Mouse (Mus musculus) embryonic facial prominence, embryonic 13.5 days (tissue): Measurements from ENCODE around the gene Haghl. TPM values are rescaled to one million over a fixed set of nuclear protein-coding genes. Genes with fewer than 3 reads are reported as not detected.

Experiments used
- ATAC-seq: fragments of 200-750 bp; cut with Nextera tagmentation; 2 replicates; pipeline ENCODE4 v1.8.0; 2017; ENCODE audit warnings: low read depth; ENCODE audit not compliant: insufficient number of reproducible peaks, insufficient read depth, low FRiP score, low TSS enrichment
- H3K27ac ChIP-seq: fragments of 300-500 bp; sonication (generic); 2 replicates; pipeline ENCODE4 v1.5.1; 2015; ENCODE audit warnings: moderate library complexity, mild to moderate bottlenecking, inconsistent platforms
- H3K27me3 ChIP-seq: fragments of 300-500 bp; sonication (generic); 2 replicates; pipeline ENCODE4 v1.6.1; 2015; ENCODE audit warnings: mild to moderate bottlenecking, inconsistent platforms
- H3K36me3 ChIP-seq: fragments of 300-500 bp; sonication (generic); 2 replicates; pipeline ENCODE4 v1.6.1; 2015; ENCODE audit warnings: mild to moderate bottlenecking, inconsistent platforms
- H3K4me1 ChIP-seq: fragments of 300-500 bp; sonication (generic); 2 replicates; pipeline ENCODE4 v1.6.1; 2015; ENCODE audit warnings: inconsistent platforms
- H3K4me2 ChIP-seq: fragments of 300-500 bp; sonication (generic); 2 replicates; pipeline ENCODE4 v1.6.1; 2015; ENCODE audit warnings: moderate library complexity, mild to moderate bottlenecking, inconsistent platforms
- H3K4me3 ChIP-seq: fragments of 300-500 bp; sonication (generic); 2 replicates; pipeline ENCODE4 v1.5.1; 2015; ENCODE audit warnings: mild to moderate bottlenecking, inconsistent platforms
- H3K9ac ChIP-seq: fragments of 300-500 bp; sonication (generic); 2 replicates; pipeline ENCODE4 v1.6.1; 2015; ENCODE audit warnings: mild to moderate bottlenecking, inconsistent platforms
- H3K9me3 ChIP-seq: fragments of 300-500 bp; sonication (generic); 2 replicates; pipeline ENCODE4 v1.6.1; 2016; ENCODE audit warnings: inconsistent platforms
- WGBS: fragments of 180-500 bp; shearing (Covaris S2); methylation state at CpG from one replicate; pipeline ENCODE4 v1.1.7; 2015; ENCODE audit warnings: mixed read lengths; 5-methylcytosine and 5-hydroxymethylcytosine counted together
- polyA plus RNA-seq: library from polyadenylated mRNA; unstranded; fragments of >200 nt; fragmentation: Nextera tagmentation; extraction: Ambion mirVana; gene quantifications from 2 replicates; pipeline ENCODE4 v1.2.1, GENCODE M21; 2015

Haghl gene
- 74.6 and 89.5 TPM in 2 replicates for polyA plus RNA-seq

DNA sequence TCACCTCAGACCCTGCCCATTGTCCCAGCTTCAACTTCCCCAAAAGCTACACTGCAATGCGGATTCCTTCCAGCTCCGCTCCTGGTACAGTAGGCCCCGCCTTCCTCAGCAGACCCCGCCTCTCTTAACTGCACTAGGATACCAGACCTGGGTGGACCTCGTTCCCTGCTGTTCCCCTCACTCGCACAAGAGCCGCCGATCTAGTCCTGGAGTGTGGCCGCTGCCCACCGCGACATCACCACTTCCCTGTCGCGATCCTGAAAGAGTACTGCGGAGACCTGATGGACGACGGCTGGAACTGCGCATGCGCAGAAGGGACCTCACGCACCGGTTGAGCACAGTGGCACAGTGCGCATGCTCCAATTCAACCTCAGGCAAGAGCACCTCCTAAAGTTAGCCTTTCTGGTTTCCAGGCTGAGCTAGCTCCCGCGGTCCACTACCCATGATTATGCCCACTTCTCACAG is at the start of gene Haghl:
Gene Haghl (minus strand): TSS at position 393 of the 465 bp plus-strand sequence.
- Histone ChIP-seq H3K4me1 (peaks cover 18% of the 10 kb centered on the region), H3K27ac (peak within 1 kb of the TSS; percentile 90), H3K4me2 (peak within 1 kb of the TSS; percentile 84), H3K36me3 (peaks cover 63% of the 10 kb centered on the region), H3K4me3 (peak within 1 kb of the TSS; percentile 70), H3K27me3 (no peaks in the 10 kb centered on the region), H3K9me3 (no peaks in the 10 kb centered on the region), H3K9ac (peak within 1 kb of the TSS; percentile 91)
- ATAC-seq = peak; percentile 79
- WGBS = under 1% methylated on average over 23 of the region's 23 CpGs

DNA sequence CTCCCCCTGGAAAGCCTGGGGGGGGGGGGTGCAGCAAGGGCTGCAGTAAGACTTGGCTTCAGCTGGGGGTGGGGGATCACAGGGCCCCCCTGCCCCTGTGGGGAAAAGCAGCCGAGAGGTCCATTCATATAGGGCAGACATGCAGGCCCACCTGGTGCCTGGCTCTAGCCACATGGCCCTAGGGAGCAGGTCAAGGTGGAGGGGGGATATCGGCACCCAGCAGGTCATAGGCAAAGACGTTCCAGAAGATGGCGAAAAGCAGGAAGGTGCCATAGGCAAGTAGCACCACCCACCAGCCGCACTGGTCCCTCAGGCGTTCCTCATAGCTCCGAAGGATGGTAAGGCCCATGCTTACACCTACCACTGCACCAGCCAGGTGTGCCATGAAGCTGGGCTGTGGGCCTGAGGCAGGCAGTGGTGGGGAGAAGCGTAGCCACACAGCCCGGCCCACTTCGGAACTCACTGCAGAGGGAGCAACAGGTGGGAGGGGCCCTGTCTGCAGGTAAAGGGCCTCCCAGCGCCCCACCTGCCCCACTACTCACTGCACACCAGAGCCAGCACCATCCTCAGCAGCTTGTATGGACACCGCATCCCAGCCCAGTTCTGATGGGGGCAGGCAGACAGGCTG is 49.2 kb upstream of the Haghl start:
- Histone ChIP-seq H3K36me3 (peaks cover 56% of the 10 kb centered on the region), H3K4me2 (peak overlapping the region; percentile 98), H3K4me3 (peak overlapping the region; percentile 86), H3K4me1 (peaks cover 68% of the 10 kb centered on the region), H3K9me3 (no peaks in the 10 kb centered on the region), H3K9ac (peak overlapping the region; percentile 93), H3K27me3 (no peaks in the 10 kb centered on the region), H3K27ac (no peak overlapping the region)
- no peak for ATAC-seq
- 83% methylated on average over 12 of the region's 12 CpGs for WGBS

DNA sequence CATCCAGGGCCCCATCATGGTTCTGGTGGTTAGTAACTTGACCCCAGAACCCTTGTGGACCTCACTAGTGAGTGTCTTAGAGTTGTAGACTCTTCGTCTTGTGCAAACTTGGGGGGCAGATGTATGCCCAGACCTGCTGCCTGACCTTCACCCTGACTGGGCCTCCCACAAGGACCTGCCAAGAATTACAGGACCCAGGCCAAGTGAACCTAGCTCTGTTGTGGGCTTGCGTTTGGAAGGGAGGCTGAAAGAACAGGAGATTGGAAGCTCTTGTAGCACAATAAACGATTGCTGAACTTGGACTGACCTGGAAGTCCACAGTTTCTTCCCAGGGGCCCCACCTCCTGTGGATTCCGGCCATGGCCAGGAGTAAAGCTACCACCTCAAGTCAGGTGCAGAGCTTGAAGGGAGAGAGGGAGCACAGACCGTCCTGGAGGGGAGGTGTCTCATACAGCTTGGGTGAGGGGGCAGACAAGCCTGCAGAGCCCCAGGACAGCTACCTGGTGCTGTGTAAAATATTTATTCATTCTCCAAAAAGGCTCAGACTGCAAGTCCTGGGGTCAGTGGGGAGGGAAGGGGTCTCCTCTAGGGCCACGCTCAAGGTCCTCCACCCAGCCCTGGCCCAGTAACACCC is 48.6 kb upstream of the Haghl start:
- peak overlapping the region; percentile 98 for H3K4me2 ChIP-seq
- H3K4me3 ChIP-seq = peak overlapping the region; percentile 86
- WGBS = 50% methylated on average over 6 of the region's 6 CpGs
- no peak for ATAC-seq
- H3K36me3 ChIP-seq = peaks cover 52% of the 10 kb centered on the region
- no peaks in the 10 kb centered on the region for H3K27me3 ChIP-seq
- H3K27ac ChIP-seq = peak overlapping the region; percentile 95
- no peaks in the 10 kb centered on the region for H3K9me3 ChIP-seq
- H3K4me1 ChIP-seq = peaks cover 72% of the 10 kb centered on the region
- peak overlapping the region; percentile 93 for H3K9ac ChIP-seq

DNA sequence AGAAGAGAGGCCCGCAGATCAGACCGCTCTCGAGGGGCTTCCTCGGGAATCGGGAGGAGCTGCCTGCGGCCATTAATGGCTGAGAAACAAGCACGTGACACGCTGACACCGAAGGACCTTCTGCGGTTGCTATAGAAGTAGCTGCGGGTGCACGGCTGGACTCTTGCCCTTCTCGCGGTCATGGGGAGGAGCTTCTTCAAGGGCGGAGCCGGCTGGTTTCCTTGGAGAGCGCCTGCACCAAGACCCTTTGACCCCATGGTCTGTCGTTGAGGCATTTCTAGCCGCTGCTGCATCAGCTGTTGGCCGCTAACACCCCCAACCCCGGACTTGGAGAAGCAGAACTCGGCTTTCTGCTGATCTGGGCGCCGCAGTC is 47.8 kb upstream of the Haghl start, which contains the start of gene Stub1:
Gene Stub1 (minus strand): TSS at position 114 of the 373 bp plus-strand sequence.
- H3K27me3 ChIP-seq = no peaks in the 10 kb centered on the region

DNA sequence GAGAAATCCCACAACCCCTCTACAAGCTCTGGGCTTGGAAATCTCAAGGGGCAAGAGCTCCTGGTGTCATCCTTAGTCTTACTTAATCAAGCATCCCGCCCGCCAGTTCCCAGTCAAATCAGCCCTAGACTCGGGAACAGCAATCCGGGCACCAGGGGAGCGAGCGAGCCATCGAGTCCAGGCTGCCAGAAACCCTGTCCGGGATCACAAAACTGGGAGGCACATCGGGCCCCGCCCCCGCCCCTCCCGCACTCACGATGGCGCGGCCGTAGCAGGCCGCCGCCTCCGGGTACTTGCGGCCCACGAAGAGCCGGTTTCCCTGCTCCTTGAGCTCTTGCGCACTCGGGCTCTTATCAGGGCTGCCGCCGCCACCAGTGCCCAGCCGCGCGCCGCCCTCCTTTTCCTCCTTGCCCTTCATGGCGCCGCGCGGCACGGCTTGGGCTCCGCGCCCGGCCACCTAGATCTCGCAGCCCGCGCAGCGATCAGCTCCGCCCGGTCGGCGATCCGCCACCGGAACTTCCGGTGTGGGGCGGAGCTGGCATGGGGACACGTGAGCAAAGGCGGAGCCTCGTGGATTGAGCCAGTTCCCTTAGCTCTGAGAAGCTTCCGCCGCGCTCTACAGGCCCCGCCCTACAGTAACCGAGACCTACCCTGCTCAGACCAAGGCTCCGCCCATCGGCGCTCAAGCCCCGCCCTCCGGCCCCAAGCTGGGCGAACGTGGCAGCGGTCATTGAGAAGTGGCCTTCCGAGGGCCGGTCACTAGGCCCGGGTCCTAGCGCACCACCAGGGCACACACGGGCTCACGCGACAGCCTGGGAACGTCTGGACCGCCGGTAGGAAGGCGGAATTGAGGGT is 47.2 kb upstream of the Haghl start:
- Histone ChIP-seq H3K4me2 (peak overlapping the region; percentile 98), H3K4me3 (peak overlapping the region; percentile 86), H3K27ac (peak overlapping the region; percentile 95), H3K9ac (peak overlapping the region; percentile 93), H3K36me3 (peaks cover 47% of the 10 kb centered on the region), H3K4me1 (peaks cover 79% of the 10 kb centered on the region), H3K27me3 (no peaks in the 10 kb centered on the region), H3K9me3 (no peaks in the 10 kb centered on the region)
- WGBS = under 1% methylated on average over 71 of the region's 77 CpGs
- peak; percentile 85 for ATAC-seq

More for the DNA sequence above, 47.8 kb upstream of the Haghl start, which contains the start of gene Stub1:
- H3K9ac ChIP-seq = peak within 1 kb of the TSS; percentile 93
- peak; percentile 11; the same call in 1 of the 2 replicates for ATAC-seq
- H3K4me2 ChIP-seq = peak within 1 kb of the TSS; percentile 98
- H3K4me1 ChIP-seq = peaks cover 75% of the 10 kb centered on the region
- under 1% methylated on average over 24 of the region's 24 CpGs for WGBS
- peak within 1 kb of the TSS; percentile 86 for H3K4me3 ChIP-seq
- H3K27ac ChIP-seq = peak within 1 kb of the TSS; percentile 95
- peaks cover 47% of the 10 kb centered on the region for H3K36me3 ChIP-seq
- no peaks in the 10 kb centered on the region for H3K9me3 ChIP-seq

DNA sequence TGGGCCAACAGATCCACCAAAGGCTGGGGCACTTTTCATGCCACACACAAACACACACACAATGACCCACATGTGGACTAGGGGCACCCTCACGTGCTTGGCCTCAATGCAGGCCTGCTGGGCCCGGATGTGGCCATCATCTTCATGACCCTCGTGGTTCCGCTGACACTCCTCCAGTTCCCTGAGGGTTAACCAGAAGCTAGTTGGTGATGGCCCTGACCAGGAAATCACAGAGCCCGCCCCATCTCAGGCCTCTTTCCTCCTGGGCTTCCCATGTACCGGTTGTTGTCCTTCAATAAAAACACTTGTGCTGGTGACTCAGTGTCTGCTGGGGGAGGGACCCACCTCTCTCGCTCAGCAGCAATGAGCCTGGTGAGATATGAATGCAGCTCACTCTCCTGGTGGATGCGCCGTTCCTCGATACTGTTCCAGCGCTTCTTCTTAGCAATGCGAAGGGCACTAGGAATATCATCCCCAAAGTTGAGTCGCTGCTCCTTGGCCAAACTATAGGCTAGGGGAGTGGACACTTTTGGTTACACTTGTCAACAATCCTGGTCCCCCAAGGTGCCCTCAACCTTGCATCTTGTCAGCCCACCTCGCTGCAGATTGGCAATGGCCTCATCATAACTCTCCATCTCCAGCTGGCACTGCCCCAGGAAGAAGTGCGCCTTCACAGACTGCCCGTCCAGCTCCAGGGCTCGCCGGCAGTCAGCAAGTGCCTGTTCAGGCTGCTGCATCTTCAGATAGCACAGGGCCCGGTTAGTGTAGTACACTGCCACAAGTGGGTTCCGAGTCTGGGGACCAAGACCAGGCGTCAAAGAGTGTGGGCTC is 46.2 kb upstream of the Haghl start:
- WGBS = 63% methylated on average over 21 of the region's 21 CpGs
- Histone ChIP-seq H3K4me2 (peak overlapping the region; percentile 98), H3K9me3 (no peaks in the 10 kb centered on the region), H3K27ac (peak overlapping the region; percentile 95), H3K4me1 (peaks cover 70% of the 10 kb centered on the region), H3K9ac (peak overlapping the region; percentile 93), H3K4me3 (peak overlapping the region; percentile 86), H3K27me3 (no peaks in the 10 kb centered on the region), H3K36me3 (peaks cover 56% of the 10 kb centered on the region)
- no peak for ATAC-seq

DNA sequence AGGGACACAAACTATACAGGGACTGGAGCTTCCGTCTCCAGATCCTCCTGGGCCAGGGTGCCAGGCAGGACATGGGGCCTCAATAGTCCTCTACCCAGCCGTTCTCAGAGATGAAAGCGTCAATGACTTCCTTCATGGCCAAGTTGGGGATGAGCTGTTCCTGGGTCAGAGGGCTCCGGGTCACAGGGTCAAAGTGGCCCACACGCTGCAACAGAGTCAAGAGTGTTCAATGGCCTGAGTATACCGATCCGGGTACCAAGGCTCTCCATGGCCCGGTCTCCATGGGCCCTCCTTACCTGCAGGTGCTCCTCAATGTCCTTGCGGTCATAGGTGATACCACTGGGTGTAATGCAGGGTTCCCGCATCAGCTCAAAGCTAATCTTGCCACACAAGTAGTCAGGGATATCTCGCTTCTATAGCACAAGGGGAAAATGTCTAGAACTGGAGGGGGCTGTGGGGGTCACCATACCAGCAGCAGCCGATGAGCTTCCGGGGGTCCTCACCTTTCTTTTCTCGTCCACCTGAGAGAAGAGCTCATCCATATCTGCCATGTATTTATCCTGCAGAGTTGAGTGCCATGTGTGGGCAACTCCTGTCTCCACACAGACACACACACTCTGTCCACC is 45.4 kb upstream of the Haghl start:
- Histone ChIP-seq H3K9me3 (no peaks in the 10 kb centered on the region), H3K27me3 (no peaks in the 10 kb centered on the region), H3K4me3 (peak overlapping the region; percentile 86), H3K27ac (no peak overlapping the region), H3K4me1 (peaks cover 70% of the 10 kb centered on the region), H3K9ac (peak overlapping the region; percentile 93), H3K4me2 (peak overlapping the region; percentile 98), H3K36me3 (peaks cover 62% of the 10 kb centered on the region)
- ATAC-seq = no peak
- WGBS = 83% methylated on average over 14 of the region's 14 CpGs

DNA sequence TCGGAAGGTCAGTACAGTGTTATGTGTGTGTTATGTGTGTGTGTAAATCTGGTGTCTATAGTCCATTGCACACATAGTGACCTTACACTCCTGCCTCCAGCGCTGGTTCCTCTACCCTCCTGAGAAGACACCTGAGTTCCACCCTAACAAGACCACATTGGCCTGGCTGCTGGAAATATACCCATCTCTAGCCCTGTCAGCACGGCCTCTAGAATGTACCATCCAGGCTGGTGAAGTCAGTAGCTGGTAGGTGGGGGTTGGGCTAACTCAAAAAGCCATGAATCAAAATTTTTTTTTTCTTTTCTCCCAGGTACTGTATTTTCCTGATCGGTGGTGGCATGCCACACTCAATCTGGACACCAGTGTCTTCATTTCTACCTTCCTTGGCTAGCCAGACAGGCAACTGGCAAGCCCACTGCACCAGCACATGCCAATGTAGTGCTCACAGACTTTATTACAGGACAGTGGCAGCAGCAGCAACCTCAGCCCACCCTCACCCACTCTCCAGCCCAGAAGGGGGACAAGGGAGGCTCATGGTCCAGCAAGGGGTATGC is 44.8 kb upstream of the Haghl start:
- no peak overlapping the region for H3K27ac ChIP-seq
- no peak overlapping the region; the same call in none of the 2 replicates for H3K9ac ChIP-seq
- peaks cover 62% of the 10 kb centered on the region for H3K36me3 ChIP-seq
- 80% methylated on average over 4 of the region's 4 CpGs for WGBS
- no peak for ATAC-seq
- H3K9me3 ChIP-seq = no peaks in the 10 kb centered on the region
- peak overlapping the region; percentile 86; the same call in 1 of the 2 replicates for H3K4me3 ChIP-seq
- H3K27me3 ChIP-seq = no peaks in the 10 kb centered on the region
- peak overlapping the region; percentile 81 for H3K4me2 ChIP-seq
- peaks cover 67% of the 10 kb centered on the region for H3K4me1 ChIP-seq

DNA sequence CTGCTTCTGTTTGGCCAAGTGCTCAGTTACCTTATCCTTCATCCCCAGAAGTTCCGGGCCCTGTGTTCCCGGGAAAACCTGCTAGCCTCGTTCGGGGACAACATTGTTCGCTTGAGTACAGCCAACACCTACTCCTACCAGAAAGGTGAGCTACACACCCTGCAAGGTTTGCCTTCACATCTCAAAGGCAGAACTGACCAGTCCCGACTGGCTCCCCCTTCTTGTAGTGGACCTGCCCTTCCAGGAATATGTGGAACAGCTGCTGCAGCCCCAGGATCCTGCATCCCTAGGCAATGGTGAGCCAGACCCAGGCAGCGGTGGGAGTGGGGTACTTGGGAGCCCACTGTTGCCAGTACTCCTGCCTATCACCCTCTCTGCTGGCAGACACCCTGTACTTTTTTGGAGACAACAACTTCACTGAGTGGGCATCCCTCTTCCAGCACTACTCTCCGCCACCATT is 44.1 kb upstream of the Haghl start:
- Histone ChIP-seq H3K27me3 (no peaks in the 10 kb centered on the region), H3K4me1 (peaks cover 67% of the 10 kb centered on the region), H3K9ac (peak overlapping the region; percentile 81), H3K9me3 (no peaks in the 10 kb centered on the region), H3K4me3 (peak overlapping the region; percentile 60), H3K4me2 (peak overlapping the region; percentile 81), H3K36me3 (peaks cover 56% of the 10 kb centered on the region), H3K27ac (peak overlapping the region; percentile 92)
- ATAC-seq = no peak
- 39% methylated on average over 8 of the region's 8 CpGs for WGBS
